Mouse (Mus musculus) cerebellum, adult 2 months (tissue): ENCODE results near the gene Cenpj.

ENCODE experiments used
- CTCF ChIP-seq: fragments of 200-500 bp; IDR thresholded peaks from 2 replicates; pipeline ENCODE4 v1.5.1; 2011; ENCODE audit warnings: low read depth, mild to moderate bottlenecking, control low read depth, low read length, moderate library complexity, borderline replicate concordance; ENCODE audit not compliant: insufficient read depth
- POLR2A ChIP-seq: fragments of 200-500 bp; IDR thresholded peaks from 2 replicates; pipeline ENCODE4 v1.6.1; 2011; ENCODE audit warnings: low read length, control low read depth, borderline replicate concordance; ENCODE audit not compliant: insufficient read depth

GRCm38 (mm10) chr14:56613212-56613611, 38.0 kb upstream of the Cenpj start:
- no peak for TF ChIP-seq POLR2A
- no peak for TF ChIP-seq CTCF
